Mouse (Mus musculus): ENCODE results near the gene Fancc. TPM values are rescaled to one million over a fixed set of nuclear protein-coding genes. Genes with fewer than 3 reads are reported as not detected.

Fancc gene
- polyA plus RNA-seq, 1 experiment from 2014 or later, result 23.2 TPM

DNA sequence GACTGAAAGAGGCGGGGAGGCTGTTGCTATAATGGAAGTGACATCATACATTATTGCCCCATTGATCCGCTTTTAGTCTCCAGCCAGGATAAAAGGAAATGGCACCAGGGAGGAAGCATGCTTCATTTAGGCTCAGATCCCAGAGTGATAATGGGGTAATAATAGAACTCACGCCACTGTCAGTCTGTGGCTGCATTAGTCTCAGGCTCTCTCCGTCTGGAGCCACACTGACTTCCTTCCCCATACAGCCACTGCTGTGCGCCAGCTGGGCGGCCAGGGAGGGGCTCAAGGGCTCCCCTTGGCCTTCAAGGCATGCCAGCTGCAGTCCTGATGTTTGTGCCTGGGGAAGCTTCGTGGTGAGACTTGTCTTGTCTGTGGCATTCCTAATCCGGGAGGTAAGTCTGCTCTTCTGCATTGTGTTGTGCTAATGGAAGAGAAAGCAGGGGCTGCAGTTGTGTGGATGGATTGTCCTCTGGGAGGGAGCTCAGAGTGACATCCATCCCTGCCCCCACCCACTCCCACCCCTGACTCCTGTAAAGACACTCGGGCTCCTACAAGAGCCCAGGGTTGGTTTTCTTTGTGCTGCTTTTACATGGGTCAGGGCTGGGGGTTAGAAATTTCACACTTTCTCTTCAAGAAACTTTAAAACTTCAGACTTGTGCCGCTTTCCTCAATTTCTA is 218.1 kb downstream of the Fancc start:
- WGBS, result 7% methylated on average over 10 of the region's 10 CpGs
- Histone ChIP-seq H3K4me1 (peaks cover 94% of the 10 kb centered on the region), H3K9me3 (no peaks in the 10 kb centered on the region), H3K9ac (peak overlapping the region; percentile 67), H3K4me2 (replicated peaks) (peak overlapping the region; percentile 70), H3K36me3 (peaks cover 28% of the 10 kb centered on the region), H3K27me3 (no peaks in the 10 kb centered on the region), H3K27ac (peak overlapping the region; percentile 85), H3K4me3 (peak overlapping the region; percentile 36)
- 0 out of 2 replicates have a peak, but pooled peaks have one; percentile 22 for ATAC-seq (ENCODE audit: low FRiP score, low read depth)

DNA sequence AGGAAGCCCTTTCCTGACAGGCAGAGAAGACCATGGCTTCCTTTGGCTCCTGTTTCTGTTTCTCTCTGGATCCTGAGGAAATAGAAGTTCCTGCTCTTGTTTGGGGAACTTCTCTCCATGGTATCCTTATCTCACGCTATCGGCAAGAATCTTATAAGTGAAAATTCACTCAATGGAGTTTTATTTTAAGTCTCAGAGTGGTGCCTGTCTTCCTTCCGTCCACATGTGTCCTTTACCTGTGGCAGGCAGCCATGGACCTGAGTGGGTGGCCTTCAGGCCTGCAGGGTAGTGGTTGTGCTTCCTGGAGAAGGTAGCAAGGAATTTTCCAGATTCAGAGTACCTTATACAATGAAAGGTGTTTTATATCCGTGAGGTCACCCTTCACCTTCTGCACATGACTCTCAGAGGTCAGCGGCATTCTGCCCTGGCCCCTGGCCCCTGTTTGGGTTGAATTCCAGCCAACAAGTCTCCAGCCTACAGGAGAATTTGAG is 218.9 kb downstream of the Fancc start:
- Histone ChIP-seq H3K9ac (peak overlapping the region; percentile 63), H3K27ac (peak overlapping the region; percentile 85), H3K4me2 (replicated peaks) (peak overlapping the region; percentile 70), H3K36me3 (peaks cover 21% of the 10 kb centered on the region), H3K9me3 (no peaks in the 10 kb centered on the region), H3K4me1 (peaks cover 92% of the 10 kb centered on the region), H3K27me3 (no peaks in the 10 kb centered on the region), H3K4me3 (peak overlapping the region; percentile 36)
- WGBS, result 31% methylated on average over 5 of the region's 5 CpGs
- ATAC-seq (ENCODE audit: low FRiP score, low read depth), result no peak

DNA sequence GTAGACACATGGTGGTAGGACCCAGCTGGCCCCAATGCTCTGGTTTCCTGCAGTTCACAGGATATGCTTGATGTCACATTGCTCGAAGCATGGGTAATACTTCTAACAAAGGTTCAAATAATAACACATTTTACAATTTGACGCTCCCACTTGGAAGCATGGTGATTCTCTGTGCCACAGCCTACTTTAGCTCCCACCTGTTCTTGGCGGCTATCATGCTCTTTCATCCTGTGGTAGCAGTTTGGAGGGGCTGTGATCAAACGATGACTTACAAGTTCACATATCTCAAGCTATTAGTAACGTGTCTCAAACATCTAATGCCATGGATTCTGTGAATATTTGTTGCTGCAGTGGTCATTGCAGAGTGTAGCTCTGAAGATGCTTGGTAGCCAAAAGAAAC is 219.8 kb downstream of the Fancc start:
- H3K9me3 ChIP-seq, result no peaks in the 10 kb centered on the region
- peak overlapping the region; percentile 1; the same call in 1 of the 2 replicates for H3K9ac ChIP-seq
- ATAC-seq (ENCODE audit: low FRiP score, low read depth), result no peak
- WGBS, result 35% methylated on average over 5 of the region's 5 CpGs
- H3K4me3 ChIP-seq, result peak overlapping the region; percentile 36
- H3K27ac ChIP-seq, result 0 out of 2 replicates have a peak overlapping the region, but pooled peaks have one; percentile 85
- H3K36me3 ChIP-seq, result peaks cover 14% of the 10 kb centered on the region
- no peaks in the 10 kb centered on the region for H3K27me3 ChIP-seq
- peak overlapping the region; percentile 70 for H3K4me2 ChIP-seq (replicated peaks)
- peaks cover 95% of the 10 kb centered on the region for H3K4me1 ChIP-seq

DNA sequence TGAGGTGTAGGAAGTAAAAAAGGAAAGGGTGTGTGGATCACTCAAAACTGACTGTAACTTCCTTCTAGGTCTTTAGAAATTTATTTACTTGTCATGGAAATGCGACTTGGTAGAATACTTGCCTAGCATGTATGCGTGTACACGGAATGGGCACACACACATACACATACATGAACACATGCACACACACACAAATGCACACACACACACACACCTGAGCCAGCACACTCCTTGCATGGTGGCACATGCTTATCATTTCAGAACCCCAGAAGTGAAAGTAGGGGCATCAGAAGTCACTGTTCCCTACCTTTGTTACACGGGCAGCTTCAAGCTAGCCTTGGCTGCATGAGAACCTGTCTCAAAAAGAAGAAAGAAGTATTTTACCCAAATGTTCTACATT is 220.7 kb downstream of the Fancc start:
- 85% methylated on average over 4 of the region's 4 CpGs for WGBS

DNA sequence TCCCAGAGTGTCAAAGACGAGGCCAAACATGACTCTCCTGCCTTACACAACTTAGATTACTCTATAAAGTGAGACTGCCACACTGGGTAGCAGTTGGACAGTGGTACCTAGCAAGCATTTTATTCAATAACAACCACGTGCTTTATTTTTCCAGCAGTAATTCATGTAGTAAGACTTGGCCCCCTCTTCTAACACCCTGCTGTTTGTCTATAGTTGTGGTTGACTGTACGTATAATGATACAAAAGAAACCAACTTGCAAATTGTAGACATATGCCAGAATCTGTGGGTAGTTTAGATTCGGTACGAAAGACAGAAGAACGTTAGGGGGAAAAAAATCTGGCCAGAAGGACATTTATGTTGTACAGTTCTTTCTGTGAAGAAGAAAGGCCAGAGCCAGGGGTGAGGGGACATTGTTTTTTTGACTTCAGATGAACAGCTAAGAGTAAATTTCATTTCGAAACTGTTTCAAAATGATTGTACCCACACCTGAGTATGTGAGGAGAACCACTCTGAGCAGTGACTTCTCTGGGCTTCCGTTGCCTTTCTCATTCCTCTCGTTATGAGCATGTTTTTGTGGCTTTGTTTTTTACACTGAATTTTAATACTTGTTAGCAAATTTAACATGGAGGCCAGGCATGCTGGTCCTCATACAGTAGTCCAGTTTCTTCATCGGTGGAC is 222.5 kb downstream of the Fancc start:
- peak overlapping the region; percentile 70 for H3K4me2 ChIP-seq (replicated peaks)
- WGBS, result 45% methylated on average over 10 of the region's 10 CpGs
- H3K9me3 ChIP-seq, result no peaks in the 10 kb centered on the region
- peak overlapping the region; percentile 50 for H3K4me3 ChIP-seq
- peaks cover 93% of the 10 kb centered on the region for H3K4me1 ChIP-seq
- 0 out of 2 replicates have a peak overlapping the region, but pooled peaks have one; percentile 77 for H3K27ac ChIP-seq
- H3K9ac ChIP-seq, result peak overlapping the region; percentile 71
- H3K27me3 ChIP-seq, result no peaks in the 10 kb centered on the region
- peaks cover 12% of the 10 kb centered on the region for H3K36me3 ChIP-seq
- no peak for ATAC-seq (ENCODE audit: low FRiP score, low read depth)

More for the DNA sequence above, 220.7 kb downstream of the Fancc start:
- Histone ChIP-seq H3K27me3 (no peaks in the 10 kb centered on the region), H3K9ac (peak overlapping the region; percentile 51; the same call in 1 of the 2 replicates), H3K4me3 (peak overlapping the region; percentile 50), H3K36me3 (peaks cover 5% of the 10 kb centered on the region), H3K27ac (0 out of 2 replicates have a peak overlapping the region, but pooled peaks have one; percentile 23), H3K4me2 (replicated peaks) (peak overlapping the region; percentile 70), H3K4me1 (peaks cover 95% of the 10 kb centered on the region), H3K9me3 (no peaks in the 10 kb centered on the region)
- no peak for ATAC-seq (ENCODE audit: low FRiP score, low read depth)

DNA sequence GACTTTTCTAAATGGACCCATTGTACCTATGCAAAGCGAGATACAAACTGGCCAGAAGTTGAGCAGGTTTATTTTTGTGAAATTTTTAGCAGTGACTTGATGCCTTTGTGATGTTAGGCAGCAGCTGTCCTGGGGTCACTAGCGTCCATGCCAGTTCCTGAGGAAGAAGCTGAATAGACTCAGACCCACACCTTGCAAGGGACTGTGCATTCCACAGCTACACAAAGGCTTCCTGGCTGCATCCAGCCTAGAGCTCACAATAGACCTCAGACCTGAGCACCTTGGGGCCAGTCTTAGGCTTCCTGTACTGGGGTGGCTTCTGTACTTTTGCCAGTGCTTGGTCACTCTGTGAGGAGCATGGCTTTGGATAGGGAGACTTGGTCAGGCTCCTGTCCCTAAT is 223.2 kb downstream of the Fancc start:
- Histone ChIP-seq H3K4me3 (peak overlapping the region; percentile 50), H3K27me3 (no peaks in the 10 kb centered on the region), H3K9ac (peak overlapping the region; percentile 71), H3K4me1 (peaks cover 92% of the 10 kb centered on the region), H3K36me3 (peaks cover 10% of the 10 kb centered on the region), H3K27ac (peak overlapping the region; percentile 77), H3K4me2 (replicated peaks) (peak overlapping the region; percentile 70), H3K9me3 (no peaks in the 10 kb centered on the region)
- 40% methylated on average over 2 of the region's 2 CpGs for WGBS
- no peak for ATAC-seq (ENCODE audit: low FRiP score, low read depth)

DNA sequence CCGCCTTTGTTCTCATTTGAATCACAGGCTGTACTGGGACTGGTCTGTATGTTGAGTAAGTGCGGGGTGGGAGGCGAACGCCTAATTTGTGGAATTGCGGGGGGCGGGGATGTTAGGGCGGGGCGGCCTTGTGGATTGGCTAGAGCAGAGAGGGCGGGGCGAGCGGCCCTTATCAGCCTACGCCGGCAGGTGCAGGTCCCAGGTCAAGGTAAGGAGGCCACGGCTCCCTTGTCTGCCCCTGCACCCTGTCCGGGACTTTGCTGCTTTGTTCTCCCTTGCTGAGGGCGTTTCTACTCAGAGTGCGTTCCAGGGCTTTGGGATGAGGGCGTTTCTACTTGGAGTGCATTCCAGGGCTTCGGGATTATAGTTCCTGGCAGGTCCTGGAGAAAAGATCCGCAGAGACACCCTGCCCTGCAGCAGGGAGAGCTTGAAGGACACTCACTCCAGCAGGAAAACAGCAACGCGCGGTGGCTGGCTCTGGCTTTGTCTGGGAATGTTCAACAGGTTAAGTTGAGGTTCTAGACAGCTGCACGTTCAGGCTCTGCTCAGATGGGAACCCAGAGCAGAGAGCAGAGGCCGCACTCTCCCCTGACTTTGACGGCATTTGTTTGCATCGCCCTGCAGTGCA is 224.4 kb downstream of the Fancc start:
- no peaks in the 10 kb centered on the region for H3K9me3 ChIP-seq
- H3K4me3 ChIP-seq, result peak overlapping the region; percentile 50
- H3K36me3 ChIP-seq, result peaks cover 11% of the 10 kb centered on the region
- ATAC-seq (ENCODE audit: low FRiP score, low read depth), result peak; percentile 78
- H3K27ac ChIP-seq, result peak overlapping the region; percentile 93
- 3% methylated on average over 27 of the region's 27 CpGs for WGBS
- H3K9ac ChIP-seq, result peak overlapping the region; percentile 75
- peaks cover 92% of the 10 kb centered on the region for H3K4me1 ChIP-seq
- H3K4me2 ChIP-seq (replicated peaks), result peak overlapping the region; percentile 70
- H3K27me3 ChIP-seq, result no peaks in the 10 kb centered on the region

DNA sequence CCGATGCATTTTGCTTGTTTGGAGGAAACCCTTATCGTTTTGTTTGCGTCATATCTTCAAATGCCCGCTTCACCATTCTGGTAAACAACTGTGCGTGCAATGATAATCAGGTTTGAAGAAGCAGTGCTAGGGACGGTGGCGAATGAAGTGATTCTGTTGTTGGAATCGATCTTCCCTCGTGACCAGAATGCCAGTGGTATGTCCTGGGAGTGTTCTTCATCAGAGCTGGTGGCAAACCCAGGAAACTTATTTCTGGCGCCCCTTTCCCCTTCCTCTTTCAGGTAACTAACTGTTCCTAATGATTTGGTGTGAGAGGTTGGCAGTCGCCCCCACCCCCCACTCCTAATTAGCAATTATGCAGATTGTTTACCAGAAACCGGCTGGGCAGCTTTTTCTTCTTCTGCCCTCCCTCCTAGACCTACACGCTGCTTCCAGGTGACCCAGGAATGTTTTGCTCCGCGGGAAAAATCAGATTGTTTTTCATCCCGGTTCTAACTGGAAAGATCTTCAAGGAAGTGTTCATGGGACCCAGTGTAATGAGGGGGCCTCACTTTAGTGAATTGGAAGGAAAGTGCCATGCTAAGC is 225.0 kb downstream of the Fancc start:
- 15% methylated on average over 16 of the region's 16 CpGs for WGBS
- Histone ChIP-seq H3K9me3 (no peaks in the 10 kb centered on the region), H3K27ac (peak overlapping the region; percentile 93), H3K4me1 (peaks cover 92% of the 10 kb centered on the region), H3K9ac (peak overlapping the region; percentile 75), H3K36me3 (peaks cover 15% of the 10 kb centered on the region), H3K27me3 (no peaks in the 10 kb centered on the region), H3K4me2 (replicated peaks) (peak overlapping the region; percentile 70), H3K4me3 (peak overlapping the region; percentile 50)
- no peak for ATAC-seq (ENCODE audit: low FRiP score, low read depth)

DNA sequence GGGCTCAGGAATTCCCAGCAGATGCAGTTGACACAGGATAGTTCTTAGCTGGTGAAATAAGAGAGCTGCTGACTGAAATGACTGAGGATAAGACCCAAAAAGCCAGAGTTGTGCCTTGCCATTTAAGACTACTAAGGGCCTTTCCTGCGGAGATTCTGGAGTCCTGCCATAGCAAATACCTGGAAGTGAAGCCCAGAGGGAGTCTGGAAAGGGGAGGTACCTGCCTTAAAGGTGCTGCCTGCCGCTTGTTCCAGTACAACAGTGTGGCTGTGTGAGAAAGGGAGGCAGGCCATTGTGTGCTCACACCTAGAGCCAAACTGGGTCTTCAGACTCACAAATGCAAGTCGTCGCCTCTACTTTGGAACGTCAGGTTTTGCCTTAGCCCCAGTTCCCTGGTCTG is 226.9 kb downstream of the Fancc start:
- Histone ChIP-seq H3K4me3 (no peak overlapping the region), H3K9ac (0 out of 2 replicates have a peak overlapping the region, but pooled peaks have one; percentile 39), H3K27me3 (no peaks in the 10 kb centered on the region), H3K36me3 (peaks cover 27% of the 10 kb centered on the region), H3K27ac (peak overlapping the region; percentile 52; the same call in 1 of the 2 replicates), H3K4me2 (replicated peaks) (peak overlapping the region; percentile 43), H3K4me1 (peaks cover 95% of the 10 kb centered on the region), H3K9me3 (no peaks in the 10 kb centered on the region)
- no peak for ATAC-seq (ENCODE audit: low FRiP score, low read depth)
- 27% methylated on average over 5 of the region's 5 CpGs for WGBS

DNA sequence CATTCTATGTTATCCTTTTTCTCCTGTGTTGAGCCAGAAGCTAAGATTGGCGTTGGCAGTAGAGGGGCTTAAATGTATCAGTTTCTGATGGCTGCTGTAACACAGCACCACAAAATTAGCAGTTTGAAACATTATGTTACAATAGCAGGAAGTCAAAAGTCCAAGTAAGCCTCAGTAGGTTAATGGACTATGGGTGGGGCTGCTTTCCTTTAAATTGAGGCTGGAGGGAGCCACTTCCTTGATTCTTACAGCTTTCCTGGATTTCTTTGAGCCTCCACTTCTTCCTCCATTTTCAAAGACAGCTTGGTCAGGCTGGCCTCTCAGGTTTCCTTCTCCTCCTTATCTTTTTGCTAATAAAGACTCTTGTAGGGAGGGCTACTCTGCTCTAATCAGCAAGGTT is 228.3 kb downstream of the Fancc start:
- 50% methylated on average over 1 of the region's 1 CpGs for WGBS
- Histone ChIP-seq H3K27ac (no peak overlapping the region; the same call in 1 of the 2 replicates), H3K36me3 (peaks cover 32% of the 10 kb centered on the region), H3K9me3 (no peaks in the 10 kb centered on the region), H3K4me1 (peaks cover 90% of the 10 kb centered on the region), H3K9ac (no peak overlapping the region), H3K27me3 (no peaks in the 10 kb centered on the region), H3K4me2 (replicated peaks) (peak overlapping the region; percentile 12), H3K4me3 (no peak overlapping the region)
- ATAC-seq (ENCODE audit: low FRiP score, low read depth), result no peak

DNA sequence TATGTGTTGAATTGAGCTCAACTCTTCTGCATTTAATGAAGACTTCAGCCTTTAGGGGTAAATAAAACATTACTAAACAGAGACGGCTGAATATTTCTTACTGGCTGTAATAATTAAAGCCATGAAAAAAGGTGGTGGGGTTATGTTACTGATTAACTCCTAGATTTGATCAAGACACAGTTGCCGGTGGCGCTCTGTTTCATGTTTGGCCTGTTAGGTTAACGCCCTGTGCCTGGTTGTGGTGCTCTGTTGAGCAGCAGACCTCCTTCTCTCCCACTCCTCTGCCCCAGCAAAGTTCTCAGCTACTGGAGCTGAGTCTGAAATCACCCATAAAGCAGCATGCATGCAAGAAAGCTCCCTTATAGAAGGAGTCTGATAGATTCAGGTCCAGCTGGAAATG is 228.7 kb downstream of the Fancc start:
- H3K9me3 ChIP-seq, result no peaks in the 10 kb centered on the region
- peaks cover 93% of the 10 kb centered on the region for H3K4me1 ChIP-seq
- no peak overlapping the region for H3K4me3 ChIP-seq
- no peak for ATAC-seq (ENCODE audit: low FRiP score, low read depth)
- H3K27me3 ChIP-seq, result no peaks in the 10 kb centered on the region
- H3K27ac ChIP-seq, result no peak overlapping the region; the same call in 1 of the 2 replicates
- no peak overlapping the region for H3K9ac ChIP-seq
- H3K36me3 ChIP-seq, result peaks cover 36% of the 10 kb centered on the region
- H3K4me2 ChIP-seq (replicated peaks), result peak overlapping the region; percentile 12
- WGBS, result 21% methylated on average over 4 of the region's 4 CpGs
